ENCODE assay signal across 8 mouse cellular contexts in genomic region chr12:8892876-8893532, GRCm38 (mm10). TPM values are rescaled to one million over a fixed set of nuclear protein-coding genes. Genes with fewer than 3 reads are reported as not detected.
DNase-seq lines count a peak whose midpoint lies in the region; ATAC-seq and TF ChIP-seq lines count a peak whose summit lies in the region.

No protein-coding gene starts in this region.

- 47% methylated on average over 16 of the region's 21 CpGs for WGBS in hindbrain, embryonic 12.5 days
- WGBS in hindbrain, embryonic 13.5 days: 61% methylated on average over 15 of the region's 21 CpGs
- 38% methylated on average over 13 of the region's 21 CpGs for WGBS in limb, embryonic 15.5 days
- WGBS in forebrain, embryonic 15.5 days: 41% methylated on average over 15 of the region's 21 CpGs

- peaks cover 3% of the 10 kb centered on the region; the same call in 1 of the 2 replicates for H3K4me1 ChIP-seq in hindbrain, embryonic 12.5 days
- H3K4me1 ChIP-seq in hindbrain, embryonic 13.5 days (replicated peaks): no peaks in the 10 kb centered on the region
- peaks cover 13% of the 10 kb centered on the region for H3K4me1 ChIP-seq in testis, adult 2 months (ENCODE audit: control insufficient read depth, insufficient read depth, low read length)
- H3K4me1 ChIP-seq in limb, embryonic 15.5 days: peaks cover 18% of the 10 kb centered on the region
- H3K4me1 ChIP-seq in forebrain, embryonic 15.5 days: no peaks in the 10 kb centered on the region

- TF ChIP-seq POLR2A in testis, adult 2 months (IDR thresholded peaks at IDR 0.05; ENCODE audit: control insufficient read depth, low read depth, low read length): no peak

- H3K4me2 ChIP-seq in hindbrain, embryonic 12.5 days (replicated peaks): 0 out of 2 replicates have a peak overlapping the region, but pooled peaks have one; percentile 13
- no peak overlapping the region for H3K4me2 ChIP-seq in hindbrain, embryonic 13.5 days
- H3K4me2 ChIP-seq in limb, embryonic 15.5 days: peak overlapping the region; percentile 28; the same call in 1 of the 2 replicates
- H3K4me2 ChIP-seq in forebrain, embryonic 15.5 days (replicated peaks): no peak overlapping the region

- H3K9me3 ChIP-seq in hindbrain, embryonic 12.5 days (replicated peaks): 0 out of 2 replicates have a peak, but pooled peaks cover 4% of the 10 kb centered on the region
- no peaks in the 10 kb centered on the region for H3K9me3 ChIP-seq in hindbrain, embryonic 13.5 days
- H3K9me3 ChIP-seq in limb, embryonic 15.5 days: no peaks in the 10 kb centered on the region
- no peaks in the 10 kb centered on the region for H3K9me3 ChIP-seq in forebrain, embryonic 15.5 days

- DNase-seq in testis, postnatal 10 days (ENCODE audit: low spot score): no peak
- DNase-seq in urinary bladder, postnatal 25 days (ENCODE audit: low spot score): no peak
- DNase-seq in cerebellum, adult 11-12 months: no peak

- no peak for ATAC-seq in hindbrain, embryonic 12.5 days (ENCODE audit: low FRiP score)
- ATAC-seq in hindbrain, embryonic 13.5 days (ENCODE audit: low FRiP score): no peak
- ATAC-seq in limb, embryonic 15.5 days (ENCODE audit: insufficient number of reproducible peaks, low FRiP score, low TSS enrichment, low read depth): no peak
- no peak for ATAC-seq in forebrain, embryonic 15.5 days (replicated peaks)

- H3K27me3 ChIP-seq in hindbrain, embryonic 12.5 days: no peaks in the 10 kb centered on the region
- H3K27me3 ChIP-seq in hindbrain, embryonic 13.5 days: no peaks in the 10 kb centered on the region
- H3K27me3 ChIP-seq in testis, adult 2 months (ENCODE audit: control insufficient read depth, insufficient read depth, low read length): no peaks in the 10 kb centered on the region
- no peaks in the 10 kb centered on the region for H3K27me3 ChIP-seq in limb, embryonic 15.5 days
- H3K27me3 ChIP-seq in forebrain, embryonic 15.5 days: no peaks in the 10 kb centered on the region

- H3K36me3 ChIP-seq in hindbrain, embryonic 12.5 days: no peaks in the 10 kb centered on the region
- no peaks in the 10 kb centered on the region for H3K36me3 ChIP-seq in hindbrain, embryonic 13.5 days
- H3K36me3 ChIP-seq in testis, adult 2 months (ENCODE audit: control insufficient read depth, insufficient read depth, low read length): no peaks in the 10 kb centered on the region
- no peaks in the 10 kb centered on the region for H3K36me3 ChIP-seq in limb, embryonic 15.5 days
- H3K36me3 ChIP-seq in forebrain, embryonic 15.5 days: no peaks in the 10 kb centered on the region

- TF ChIP-seq CTCF in testis, adult 2 months (IDR thresholded peaks at IDR 0.05; ENCODE audit: control insufficient read depth, insufficient read depth, insufficient replicate concordance, low read depth, low read length): no peak

- H3K27ac ChIP-seq in hindbrain, embryonic 12.5 days: no peak overlapping the region
- no peak overlapping the region for H3K27ac ChIP-seq in hindbrain, embryonic 13.5 days
- H3K27ac ChIP-seq in testis, adult 2 months (ENCODE audit: control insufficient read depth, insufficient read depth, low read depth, low read length): peak overlapping the region; percentile 1; the same call in 1 of the 2 replicates
- no peak overlapping the region for H3K27ac ChIP-seq in limb, embryonic 15.5 days
- no peak overlapping the region for H3K27ac ChIP-seq in forebrain, embryonic 15.5 days (replicated peaks)

- no peak overlapping the region for H3K4me3 ChIP-seq in hindbrain, embryonic 12.5 days
- no peak overlapping the region for H3K4me3 ChIP-seq in hindbrain, embryonic 13.5 days
- peak overlapping the region; percentile 73 for H3K4me3 ChIP-seq in testis, adult 2 months (ENCODE audit: control insufficient read depth, low read depth, low read length)
- peak overlapping the region; percentile 9 for H3K4me3 ChIP-seq in limb, embryonic 15.5 days
- H3K4me3 ChIP-seq in forebrain, embryonic 15.5 days: no peak overlapping the region

- no peak overlapping the region for H3K9ac ChIP-seq in hindbrain, embryonic 12.5 days
- H3K9ac ChIP-seq in hindbrain, embryonic 13.5 days: no peak overlapping the region
- H3K9ac ChIP-seq in limb, embryonic 15.5 days: no peak overlapping the region
- no peak overlapping the region for H3K9ac ChIP-seq in forebrain, embryonic 15.5 days (replicated peaks)

RNA-seq across cellular contexts. Expression of gene Laptm4a, which starts 28.5 kb away (rescaled TPM):
- polyA plus RNA-seq in hindbrain, embryonic 12.5 days (2016; fragmentation: Nextera tagmentation; extraction: Ambion mirVana): 222 and 249 TPM in 2 replicates
- polyA plus RNA-seq in hindbrain, embryonic 13.5 days (2015; fragmentation: Nextera tagmentation; extraction: Ambion mirVana): 229 and 244 TPM in 2 replicates
- 315 and 383 TPM in 2 replicates for polyA plus RNA-seq in testis, adult 2 months (2012; rRNA removed)
- 513 and 549 TPM in 2 replicates for polyA plus RNA-seq in limb, embryonic 15.5 days (2015; fragmentation: Nextera tagmentation; extraction: Ambion mirVana)
- polyA plus RNA-seq in forebrain, embryonic 15.5 days (2015; fragmentation: Nextera tagmentation; extraction: Ambion mirVana): 258 and 292 TPM in 2 replicates

RNA-seq across cellular contexts. Expression of gene Matn3, which starts 54.7 kb away (rescaled TPM):
- polyA plus RNA-seq in hindbrain, embryonic 12.5 days (2016; fragmentation: Nextera tagmentation; extraction: Ambion mirVana): 1.6 and 5.9 TPM in 2 replicates
- 0.22 and 0.71 TPM in 2 replicates for polyA plus RNA-seq in hindbrain, embryonic 13.5 days (2015; fragmentation: Nextera tagmentation; extraction: Ambion mirVana)
- polyA plus RNA-seq in testis, adult 2 months (2012; rRNA removed): 0.07 and 0.18 TPM in 2 replicates
- polyA plus RNA-seq in limb, embryonic 15.5 days (2015; fragmentation: Nextera tagmentation; extraction: Ambion mirVana): 62.4 and 62.7 TPM in 2 replicates
- polyA plus RNA-seq in forebrain, embryonic 15.5 days (2015; fragmentation: Nextera tagmentation; extraction: Ambion mirVana): 0.08 and 0.10 TPM in 2 replicates

Comparison
In these comparisons a context has a peak if more than half of its experiments do, and no peak if none do; other contexts are left out.
1. H3K4me2 ChIP-seq: peak in hindbrain, embryonic 12.5 days (single experiment) and limb, embryonic 15.5 days (single experiment); none in hindbrain, embryonic 13.5 days (single experiment) and forebrain, embryonic 15.5 days (single experiment).
2. H3K4me3 ChIP-seq: peak in testis, adult 2 months (single experiment) and limb, embryonic 15.5 days (single experiment); none in hindbrain, embryonic 12.5 days (single experiment), hindbrain, embryonic 13.5 days (single experiment) and forebrain, embryonic 15.5 days (single experiment).